Mouse (Mus musculus) ovary, adult 18-20 months (tissue): ENCODE measurements around the gene Cdh6.

Experiments
- DNase-seq: peaks from one replicate; pipeline ENCODE4 v3.0.0; 2022; ENCODE audit warnings: low spot score, mixed read lengths

Gene Cdh6

GRCm38 (mm10) chr15:13173071-13173778, at the start of gene Cdh6:
TSS of gene Cdh6 (minus strand) at chr15:13173675.
- no peak for DNase-seq

GRCm38 (mm10) chr15:13219727-13220454, 46.4 kb upstream of the Cdh6 start:
- DNase-seq = no peak

- no peak for DNase-seq
These were observed 44.3 kb upstream of the Cdh6 start for GRCm38 (mm10) chr15:13217800-13218199.

- no peak for DNase-seq
These were observed 43.7 kb upstream of the Cdh6 start for GRCm38 (mm10) chr15:13217161-13217560.

GRCm38 (mm10) chr15:13212956-13213355, 39.5 kb upstream of the Cdh6 start:
- no peak for DNase-seq

- no peak for DNase-seq
These were observed 38.7 kb upstream of the Cdh6 start for GRCm38 (mm10) chr15:13212027-13212685.

- no peak for DNase-seq
These were observed 36.7 kb upstream of the Cdh6 start for GRCm38 (mm10) chr15:13210186-13210585.

- DNase-seq = no peak
These were observed 35.2 kb upstream of the Cdh6 start for GRCm38 (mm10) chr15:13208716-13209115.

- DNase-seq = no peak
These were observed 22.8 kb upstream of the Cdh6 start for GRCm38 (mm10) chr15:13196237-13196636.

GRCm38 (mm10) chr15:13194048-13194447, 20.6 kb upstream of the Cdh6 start:
- no peak for DNase-seq

GRCm38 (mm10) chr15:13193076-13193475, 19.6 kb upstream of the Cdh6 start:
- no peak for DNase-seq

- DNase-seq = no peak
These were observed 10.2 kb upstream of the Cdh6 start for GRCm38 (mm10) chr15:13183661-13184060.

- no peak for DNase-seq
These were observed 8.0 kb upstream of the Cdh6 start for GRCm38 (mm10) chr15:13181430-13181829.

- DNase-seq = no peak
These were observed 7.5 kb upstream of the Cdh6 start for GRCm38 (mm10) chr15:13181014-13181413.

GRCm38 (mm10) chr15:13175978-13176377, 2.5 kb upstream of the Cdh6 start:
- no peak for DNase-seq

GRCm38 (mm10) chr15:13174618-13174980, 1.1 kb upstream of the Cdh6 start:
- DNase-seq = no peak

- no peak for DNase-seq
These were observed 554 bp upstream of the Cdh6 start for GRCm38 (mm10) chr15:13173840-13174617.

- no peak for DNase-seq
These were observed 957 bp downstream of the Cdh6 start for GRCm38 (mm10) chr15:13172365-13173070.

GRCm38 (mm10) chr15:13171486-13172364, 1.8 kb downstream of the Cdh6 start:
- no peak for DNase-seq

GRCm38 (mm10) chr15:13165094-13165885, 8.2 kb downstream of the Cdh6 start:
- no peak for DNase-seq
